Mouse (Mus musculus) stomach, postnatal 0 days (tissue): ENCODE results near the gene Cuedc1.

ENCODE experiments used
- CTCF ChIP-seq: IDR thresholded peaks from 2 replicates; pipeline ENCODE4 v1.5.1; 2016; ENCODE audit warnings: antibody characterized with exemption, low read depth, mild to moderate bottlenecking, moderate library complexity
- EP300 ChIP-seq: optimal IDR thresholded peaks from 2 replicates; pipeline ENCODE3; 2016; ENCODE audit warnings: antibody characterized with exemption

GRCm38 (mm10) chr11:88071113-88071512 is 26.7 kb upstream of the Cuedc1 start:
- no peak for TF ChIP-seq CTCF
- no peak for TF ChIP-seq EP300
